Mouse (Mus musculus) spleen, postnatal 36 days (tissue): ENCODE data around the gene Prickle4.

Experiments
- DNase-seq, 2 experiments: peaks; one replicate each; pipeline ENCODE4 v3.0.0; 2022; ENCODE audit warnings: low spot score in 2 of 2, mixed read lengths in 1 of 2

Gene Prickle4

GRCm38 (mm10) chr17:47694503-47695336 lies at the start of gene Prickle4:
Gene Prickle4 (minus strand): TSS chr17:47694736.
- DNase-seq, result peak; percentile 91 to 94

GRCm38 (mm10) chr17:47744086-47744485 lies 49.5 kb upstream of the Prickle4 start:
- DNase-seq, result no peak

- peak in 1 of 2 experiments; percentile 37 for DNase-seq
These were observed 48.6 kb upstream of the Prickle4 start for GRCm38 (mm10) chr17:47742991-47743734.

GRCm38 (mm10) chr17:47740186-47740585 lies 45.6 kb upstream of the Prickle4 start:
- DNase-seq, result no peak

DNA sequence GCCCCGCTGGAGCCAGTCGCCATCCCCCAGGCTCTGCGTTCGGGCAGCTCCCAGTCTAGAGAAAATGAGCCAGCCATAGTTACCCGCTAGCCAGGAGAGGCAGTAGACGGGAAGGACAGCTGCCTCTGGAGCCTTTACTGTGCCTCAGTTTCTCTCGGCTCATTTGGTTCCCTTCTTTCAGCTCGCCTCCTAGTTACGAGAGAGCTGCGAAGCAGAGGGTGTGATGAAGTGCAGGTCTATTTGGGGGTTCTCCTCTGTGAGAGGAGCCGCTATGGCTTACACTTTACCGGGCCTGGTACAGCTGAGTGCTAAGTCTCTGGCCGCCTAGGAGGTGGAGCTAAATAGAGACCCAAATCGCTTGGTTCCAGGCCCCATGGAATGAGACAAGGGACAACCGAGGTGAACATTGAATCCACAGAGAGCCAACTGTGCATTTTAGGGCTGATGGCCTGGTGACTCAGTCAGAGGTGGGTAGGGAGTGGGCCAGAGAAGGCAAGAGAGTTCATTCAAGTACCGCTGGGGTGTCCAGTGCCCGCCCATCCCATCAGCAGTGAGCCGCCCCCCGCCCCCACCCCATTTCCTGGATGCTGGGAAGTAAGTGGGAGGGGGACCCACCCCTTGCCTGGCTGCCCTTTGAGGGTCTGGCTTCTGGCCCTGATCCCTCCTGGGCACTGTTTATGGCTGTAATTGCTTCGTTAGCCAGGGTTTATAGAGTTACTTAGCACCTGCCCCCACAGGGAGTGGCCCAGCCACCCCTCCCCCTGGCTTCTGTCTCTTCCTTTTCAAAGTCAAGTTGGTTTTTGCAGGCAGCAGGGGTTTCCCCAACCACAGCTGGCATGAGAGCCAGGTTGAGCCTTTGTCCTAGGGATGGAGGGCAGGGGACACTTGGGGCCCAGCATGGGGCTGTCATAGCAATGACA lies 44.6 kb upstream of the Prickle4 start:
- DNase-seq, result peak; percentile 88 to 90

DNA sequence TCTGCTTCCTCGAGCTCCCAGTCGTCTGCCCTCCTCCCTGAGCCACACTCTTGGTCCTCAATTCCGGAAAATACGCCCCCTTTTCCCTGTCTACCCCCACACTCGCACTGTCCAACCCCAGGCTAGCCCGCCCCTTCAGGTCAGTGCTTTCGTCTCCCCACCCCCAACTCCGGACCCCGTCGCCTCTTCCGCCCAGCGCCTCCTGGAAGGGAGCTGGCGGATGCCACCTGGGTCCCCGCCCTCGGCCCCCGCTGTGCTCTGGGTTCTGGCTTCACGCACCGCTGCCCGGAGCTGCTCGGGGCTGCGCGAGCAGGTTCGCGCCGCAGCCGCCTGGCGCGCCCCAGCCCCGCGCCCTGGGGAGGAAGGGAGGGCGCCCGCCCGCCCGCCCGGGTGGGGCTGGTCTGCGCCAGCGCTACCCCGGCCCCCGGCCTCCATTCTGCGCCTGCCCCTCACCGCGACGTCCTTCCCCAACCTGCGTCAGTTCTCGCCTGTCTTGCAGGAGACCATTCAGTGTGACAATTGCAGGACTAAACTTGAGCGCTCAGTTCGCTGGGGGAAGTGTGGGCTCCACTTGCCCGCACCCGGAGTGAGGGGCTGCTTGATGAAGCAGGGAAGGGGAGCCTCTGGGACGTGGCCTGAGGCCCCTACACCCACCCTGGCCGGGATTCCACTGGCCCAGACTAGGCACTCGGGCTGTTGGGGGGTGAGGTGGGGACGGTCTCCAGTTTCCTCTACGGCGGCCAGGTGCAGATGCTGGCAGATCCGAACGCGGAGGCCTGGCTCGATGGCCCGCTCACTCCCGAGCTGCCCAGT lies 43.7 kb upstream of the Prickle4 start:
- peak; percentile 93 to 95 for DNase-seq

DNA sequence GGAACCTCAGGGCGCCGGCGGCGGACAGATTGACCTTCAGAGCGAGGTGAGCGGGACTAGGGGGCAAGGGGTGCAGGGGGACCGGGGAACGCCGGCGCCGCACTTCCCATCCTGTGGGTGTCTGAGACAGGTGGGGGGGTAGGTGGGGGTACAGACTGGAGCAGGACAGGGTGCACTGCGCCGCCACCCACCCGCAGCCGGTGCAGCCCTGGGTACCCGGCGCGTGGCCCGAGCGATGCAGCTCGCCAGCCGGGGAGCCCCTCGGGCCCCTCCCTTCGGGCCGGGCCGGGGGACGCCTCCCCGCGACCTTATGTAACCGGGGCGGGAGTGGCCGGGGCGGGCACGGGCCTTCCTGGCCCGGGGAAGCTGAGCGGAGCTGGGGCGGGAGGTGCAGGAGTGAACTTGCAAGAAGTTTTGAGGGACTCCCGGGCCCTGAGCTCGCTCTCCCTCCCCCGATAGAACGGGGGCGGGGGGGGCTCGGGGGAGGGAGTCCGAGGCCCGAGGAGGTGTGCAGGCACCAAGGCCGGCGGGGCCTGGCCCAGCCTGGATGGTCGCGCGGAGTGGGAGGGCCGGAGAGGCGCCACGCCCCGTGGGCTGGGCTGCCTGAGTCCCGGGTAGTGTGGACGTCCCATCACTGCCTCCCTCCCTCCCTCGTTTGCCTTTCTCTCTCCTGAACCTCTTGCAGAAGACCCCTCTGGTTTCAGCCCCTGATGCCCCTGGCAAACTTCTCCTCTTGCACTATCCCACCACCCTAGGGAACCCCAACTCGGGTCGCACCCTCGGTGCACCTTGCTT lies 42.9 kb upstream of the Prickle4 start:
- DNase-seq, result peak; percentile 95 to 96

GRCm38 (mm10) chr17:47736856-47737255 lies 42.3 kb upstream of the Prickle4 start, which contains the start of gene Tfeb:
Gene Tfeb (plus strand): TSS chr17:47737030.
- peak; percentile 95 to 96 for DNase-seq

DNA sequence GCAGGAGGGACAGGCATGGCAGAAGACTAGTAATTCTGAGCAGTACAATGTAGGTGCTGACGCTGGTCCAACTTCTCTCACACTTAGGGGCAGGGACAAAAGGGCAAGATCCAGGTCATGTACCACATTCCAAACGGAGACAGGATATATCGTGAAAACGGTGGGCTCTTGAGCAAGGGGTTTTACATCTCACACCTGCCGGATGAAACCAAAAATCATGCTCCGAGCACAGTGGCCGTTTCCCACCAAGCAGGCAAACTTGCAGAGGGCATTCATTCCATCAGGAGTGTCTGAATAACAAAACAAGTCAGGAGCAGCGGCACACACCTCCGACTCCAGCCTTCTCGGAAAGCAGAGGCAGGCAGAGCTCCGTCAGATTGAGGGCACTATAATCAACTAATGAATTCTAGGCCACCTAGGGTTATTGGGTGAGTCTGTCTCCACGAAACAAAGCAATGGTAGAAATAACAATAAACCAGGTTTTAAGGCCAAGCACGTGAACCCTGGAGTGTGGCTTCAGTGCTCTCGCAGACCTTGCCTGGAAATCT lies 41.1 kb upstream of the Prickle4 start:
- no peak for DNase-seq

GRCm38 (mm10) chr17:47730633-47731575 lies 36.4 kb upstream of the Prickle4 start:
- DNase-seq, result no peak

GRCm38 (mm10) chr17:47726566-47726965 lies 32.0 kb upstream of the Prickle4 start, which contains the start of gene Pgc:
Gene Pgc (plus strand): TSS chr17:47726842.
- no peak for DNase-seq

DNA sequence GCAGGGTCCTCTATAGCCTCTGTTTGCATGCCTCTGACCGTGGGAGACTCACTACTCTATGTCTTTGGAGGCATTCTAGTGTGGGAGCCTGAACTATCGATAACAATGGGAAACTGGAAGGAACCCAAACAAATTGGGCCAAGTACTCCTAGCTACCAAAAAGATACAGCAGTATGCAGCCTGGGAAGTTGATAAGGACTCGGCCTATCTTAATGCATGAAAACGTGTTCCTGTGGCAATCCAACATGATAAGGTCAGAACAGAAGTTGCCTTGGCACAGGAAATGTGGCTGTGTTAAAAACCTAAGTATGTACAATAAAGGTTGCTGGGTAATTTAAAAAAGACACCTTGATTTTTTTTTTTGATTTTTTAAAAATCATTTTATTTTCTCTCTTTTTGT lies 26.6 kb upstream of the Prickle4 start:
- no peak for DNase-seq

GRCm38 (mm10) chr17:47715037-47715436 lies 20.5 kb upstream of the Prickle4 start:
- DNase-seq, result no peak

DNA sequence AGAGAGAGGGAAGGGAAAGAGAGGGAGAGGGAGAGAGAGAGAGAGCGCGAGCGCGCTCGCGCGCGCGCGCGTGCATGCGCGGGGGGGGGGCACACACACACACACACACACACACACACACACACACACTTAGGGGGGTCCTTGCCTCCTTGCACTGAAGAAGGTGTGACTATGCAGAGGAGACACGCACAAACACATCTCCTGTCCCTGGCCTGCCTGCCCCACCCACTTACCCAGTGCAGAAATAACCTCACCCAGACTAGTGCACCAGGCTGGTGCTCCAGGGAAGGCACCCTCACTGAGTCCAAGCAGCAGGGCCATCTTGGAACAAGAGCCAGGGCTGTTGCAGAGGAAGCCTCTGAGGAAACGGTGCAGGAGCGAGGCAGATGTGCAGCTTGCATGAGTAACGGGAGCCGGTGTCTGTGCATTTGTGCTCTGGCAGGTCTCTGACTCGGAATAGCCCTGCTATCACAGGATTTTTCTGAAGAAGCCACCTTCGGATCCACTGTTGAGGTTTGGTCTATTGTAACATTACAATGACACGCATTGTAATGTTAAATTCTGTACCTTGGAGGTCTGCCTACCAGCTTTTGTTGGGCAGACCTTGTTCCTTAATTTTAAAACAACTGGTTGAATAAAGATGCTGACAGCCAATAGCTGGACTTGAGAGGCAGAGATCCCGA lies 18.5 kb upstream of the Prickle4 start:
- no peak for DNase-seq

GRCm38 (mm10) chr17:47711883-47712282 lies 17.3 kb upstream of the Prickle4 start:
- no peak for DNase-seq

DNA sequence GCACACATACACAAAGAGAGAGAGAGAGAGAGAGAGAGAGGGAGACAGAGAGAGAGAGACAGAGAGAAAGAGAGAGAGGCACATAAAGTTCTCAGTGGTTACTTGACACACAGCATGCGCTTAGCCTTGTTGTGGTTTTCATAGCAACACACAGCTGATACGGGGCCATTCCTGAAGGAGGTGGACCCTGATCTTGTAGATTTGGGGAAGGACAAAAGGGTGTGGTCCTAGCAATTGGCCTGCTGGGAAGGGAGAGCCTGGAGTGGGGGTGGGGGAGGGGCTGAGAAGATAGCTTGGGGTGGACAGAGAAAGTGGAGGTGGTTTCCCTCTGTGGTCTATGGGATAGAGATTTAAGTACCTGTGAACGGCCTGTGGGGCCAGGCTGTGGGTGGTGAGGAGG lies 15.5 kb upstream of the Prickle4 start:
- DNase-seq, result no peak

GRCm38 (mm10) chr17:47708972-47709371 lies 14.4 kb upstream of the Prickle4 start:
- DNase-seq, result no peak

GRCm38 (mm10) chr17:47707961-47708360 lies 13.4 kb upstream of the Prickle4 start:
- no peak for DNase-seq
